Mouse (Mus musculus) spleen, adult 2 months (tissue): ENCODE measurements around the gene Gm20695.

Experiments used
- CTCF ChIP-seq: fragments of 200-500 bp; IDR thresholded peaks from 2 replicates; pipeline ENCODE4 v1.5.1; 2011; ENCODE audit warnings: mild to moderate bottlenecking, inconsistent platforms; ENCODE audit not compliant: insufficient read depth, insufficient read length, insufficient replicate concordance; ENCODE audit errors: extremely low read depth
- POLR2A ChIP-seq: fragments of 200-500 bp; IDR thresholded peaks from 2 replicates; pipeline ENCODE4 v1.6.1; 2011; ENCODE audit warnings: low read depth, low read length, inconsistent platforms

GRCm38 (mm10) chr16:3908537-3909111 is 24.2 kb downstream of the Gm20695 start, which contains the start of the genes 1700037C18Rik and Cluap1:
- peak; percentile 33; the same call in 1 of the 2 replicates for TF ChIP-seq POLR2A
- peak; percentile 87 for TF ChIP-seq CTCF
